Comparison of ENCODE assay signal across 9 mouse cellular contexts in the genomic region with DNA sequence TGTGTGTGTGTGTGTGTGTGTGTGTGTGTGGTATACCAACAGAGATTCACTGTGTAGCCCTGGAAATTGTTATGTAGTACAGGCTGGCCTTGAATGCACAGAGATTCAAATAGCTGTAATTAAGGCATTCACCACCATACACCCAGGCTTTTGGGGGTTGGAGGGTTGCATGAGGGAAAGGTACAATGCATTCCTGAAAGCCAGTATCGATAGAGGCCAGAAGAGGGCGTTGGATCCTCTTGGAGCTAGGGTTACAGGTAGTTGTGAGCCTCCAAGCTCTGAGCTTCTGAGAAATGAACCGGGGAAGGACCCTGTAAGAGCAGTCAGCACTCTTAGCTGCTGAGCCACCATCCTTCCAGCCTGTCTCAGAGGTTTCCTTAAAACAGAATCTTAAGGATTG. TPM values are rescaled to one million over a fixed set of nuclear protein-coding genes. Genes with fewer than 3 reads are reported as not detected.
DNase-seq lines count a peak whose midpoint lies in the region; ATAC-seq lines count a peak whose summit lies in the region.
"Had no signal": no experiment of that assay in that cellular context is flagged by ENCODE, and none has a peak within 500 bp of the region (broad histone marks: within the 10 kb centered on the region; RNA-seq: fewer than 3 reads in every experiment).

No protein-coding gene starts in this region.

- no peak overlapping the region for H3K4me3 ChIP-seq in hindbrain, embryonic 16.5 days (ENCODE audit: low read length)
- H3K4me3 ChIP-seq in hindbrain, embryonic 11.5 days (ENCODE audit: low read depth, low read length) = no peak overlapping the region

- 38% methylated on average over 3 of the region's 3 CpGs for WGBS in hindbrain, embryonic 16.5 days
- 30% methylated on average over 3 of the region's 3 CpGs for WGBS in hindbrain, embryonic 11.5 days

- H3K4me2 ChIP-seq in hindbrain, embryonic 16.5 days (ENCODE audit: low read length) = no peak overlapping the region
- no peak overlapping the region for H3K4me2 ChIP-seq in hindbrain, embryonic 11.5 days (replicated peaks; ENCODE audit: low read depth, low read length)

- H3K27me3 ChIP-seq in hindbrain, embryonic 16.5 days (replicated peaks; ENCODE audit: control insufficient read depth, insufficient read depth, low read length) = no peaks in the 10 kb centered on the region
- no peaks in the 10 kb centered on the region for H3K27me3 ChIP-seq in hindbrain, embryonic 11.5 days (ENCODE audit: control insufficient read depth, insufficient read depth, low read length)
- no peaks in the 10 kb centered on the region for H3K27me3 ChIP-seq in splenic B cell, adult 2 months (ENCODE audit: control insufficient read depth, insufficient read depth, low read length, poor library complexity, severe bottlenecking)

- no peaks in the 10 kb centered on the region for H3K9me3 ChIP-seq in hindbrain, embryonic 16.5 days (ENCODE audit: control insufficient read depth, low read length)
- H3K9me3 ChIP-seq in hindbrain, embryonic 11.5 days (ENCODE audit: control insufficient read depth, low read length) = no peaks in the 10 kb centered on the region

- no peak for ATAC-seq in CD4-positive, CD25-positive, alpha-beta regulatory T cell, adult 4 months
- no peak for ATAC-seq in hindbrain, embryonic 16.5 days
- ATAC-seq in hindbrain, embryonic 11.5 days (ENCODE audit: low FRiP score) = no peak

- no peaks in the 10 kb centered on the region; the same call in 1 of the 2 replicates for H3K4me1 ChIP-seq in hindbrain, embryonic 16.5 days (ENCODE audit: control insufficient read depth, insufficient read depth, low read depth, low read length)
- no peaks in the 10 kb centered on the region for H3K4me1 ChIP-seq in hindbrain, embryonic 11.5 days (replicated peaks; ENCODE audit: control insufficient read depth, insufficient read depth, low read length)

- H3K9ac ChIP-seq in hindbrain, embryonic 16.5 days (ENCODE audit: low read depth, low read length) = no peak overlapping the region
- H3K9ac ChIP-seq in hindbrain, embryonic 11.5 days (ENCODE audit: low read depth, low read length) = no peak overlapping the region

- DNase-seq in CD4-positive, CD25-positive, alpha-beta regulatory T cell, adult 2 months (ENCODE audit: low read depth, low spot score) = peak; percentile 35
- no peak for DNase-seq in hindbrain, embryonic 11.5 days (ENCODE audit: low spot score)
- DNase-seq in right cerebral cortex, postnatal 25 days = peak; percentile 23
- no peak for DNase-seq in right cerebral cortex, postnatal 14 days
- DNase-seq in splenic B cell, adult 2 months (ENCODE audit: low read depth, low spot score) = peak; percentile 21
- DNase-seq in yolk sac, embryonic 10.5 days (ENCODE audit: low spot score) = no peak

- 0 out of 2 replicates have a peak overlapping the region, but pooled peaks have one; percentile 23 for H3K27ac ChIP-seq in hindbrain, embryonic 16.5 days (ENCODE audit: low read depth, low read length)
- no peak overlapping the region for H3K27ac ChIP-seq in hindbrain, embryonic 11.5 days (ENCODE audit: low read depth, low read length)

- peaks cover 8% of the 10 kb centered on the region; the same call in 1 of the 2 replicates for H3K36me3 ChIP-seq in hindbrain, embryonic 16.5 days (ENCODE audit: control insufficient read depth, insufficient read depth, low read length)
- 0 out of 2 replicates have a peak, but pooled peaks cover 6% of the 10 kb centered on the region for H3K36me3 ChIP-seq in hindbrain, embryonic 11.5 days (ENCODE audit: control insufficient read depth, insufficient read depth, low read length)
- 0 out of 2 replicates have a peak, but pooled peaks cover 4% of the 10 kb centered on the region for H3K36me3 ChIP-seq in splenic B cell, adult 2 months (ENCODE audit: control insufficient read depth, insufficient read depth, low read length, poor library complexity, severe bottlenecking)

RNA-seq across cellular contexts. Expression of a gene that starts 16.2 kb away (rescaled TPM):
- polyA plus RNA-seq in CD4-positive, CD25-positive, alpha-beta regulatory T cell, adult 4 months (2017; shearing (Covaris generic)) = not detected
- polyA plus RNA-seq in hindbrain, embryonic 16.5 days (2015; fragmentation: Nextera tagmentation; extraction: Ambion mirVana) = not detected in 2 replicates
- not detected in 2 replicates for polyA plus RNA-seq in hindbrain, embryonic 11.5 days (2014; fragmentation: Nextera tagmentation; extraction: Ambion mirVana)
- polyA plus RNA-seq: large intestine, adult 2 months had no signal

RNA-seq across cellular contexts. Expression of a gene that starts 30.7 kb away (rescaled TPM):
- polyA plus RNA-seq in CD4-positive, CD25-positive, alpha-beta regulatory T cell, adult 4 months (2017; shearing (Covaris generic)) = 10 to 100 TPM in 1 of 2 experiments, 1 to 10 TPM in 1; 9.5 to 14.3 TPM
- polyA plus RNA-seq in hindbrain, embryonic 16.5 days (2015; fragmentation: Nextera tagmentation; extraction: Ambion mirVana) = 124 and 125 TPM in 2 replicates
- polyA plus RNA-seq in hindbrain, embryonic 11.5 days (2014; fragmentation: Nextera tagmentation; extraction: Ambion mirVana) = 128 and 136 TPM in 2 replicates

Comparison
In these comparisons a context has a peak if more than half of its experiments do, and no peak if none do; other contexts are left out.
1. DNase-seq: peak in CD4-positive, CD25-positive, alpha-beta regulatory T cell, adult 2 months (single experiment), right cerebral cortex, postnatal 25 days (single experiment) and splenic B cell, adult 2 months (single experiment); none in hindbrain, embryonic 11.5 days (single experiment), right cerebral cortex, postnatal 14 days (single experiment) and yolk sac, embryonic 10.5 days (single experiment).